Mouse (Mus musculus): Measurements from ENCODE around the gene Cryab.

- no peak for TF ChIP-seq POLR2A (IDR thresholded peaks at IDR 0.05; ENCODE audit: borderline replicate concordance, extremely low read depth, insufficient read depth, insufficient read length, poor library complexity, severe bottlenecking)
- no peak for TF ChIP-seq CTCF (IDR thresholded peaks at IDR 0.05; ENCODE audit: borderline replicate concordance, extremely low read depth, insufficient read depth, insufficient read length)
These were observed 44.1 kb downstream of the Cryab start for GRCm38 (mm10) chr9:50795266-50795665.

Data from brain, embryonic 14.5 days (tissue).